Mouse (Mus musculus): ENCODE results near the gene Stox2. TPM values are rescaled to one million over a fixed set of nuclear protein-coding genes. Genes with fewer than 3 reads are reported as not detected.

Stox2 gene
- polyA plus RNA-seq, 1 experiment: 1.4 TPM

DNA sequence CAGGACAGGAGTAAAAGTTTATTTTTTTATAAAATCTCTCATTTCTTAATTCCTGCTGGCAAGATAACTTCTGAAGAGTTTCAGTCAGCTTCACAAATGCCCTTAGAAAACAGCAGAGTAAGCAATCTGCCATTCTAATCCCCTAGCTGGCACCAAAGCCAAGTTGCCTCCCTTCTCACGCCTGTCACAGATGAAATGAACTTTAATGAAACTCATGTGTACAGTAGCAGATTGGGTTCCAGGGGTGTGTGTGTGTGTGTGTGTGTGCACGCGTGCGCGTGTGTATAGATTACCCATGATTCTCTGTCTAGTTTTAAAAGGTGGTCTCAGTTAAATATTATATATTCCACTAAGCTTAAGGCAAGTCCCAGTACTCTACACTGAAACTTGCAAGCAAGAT, 62.0 kb downstream of the Stox2 start:
- H3K27ac ChIP-seq (ENCODE audit: insufficient read depth, low read depth, low read length): no peak overlapping the region
- H3K4me1 ChIP-seq (ENCODE audit: control insufficient read depth, insufficient read depth, insufficient read length, low read length): no peaks in the 10 kb centered on the region
- H3K27me3 ChIP-seq (ENCODE audit: control insufficient read depth, insufficient read depth, low read length): no peaks in the 10 kb centered on the region
- H3K4me3 ChIP-seq (ENCODE audit: low read depth, low read length): no peak overlapping the region
- WGBS: 88% methylated on average over 5 of the region's 5 CpGs
- H3K36me3 ChIP-seq (ENCODE audit: control insufficient read depth, insufficient read depth, low read length): no peaks in the 10 kb centered on the region
- TF ChIP-seq POLR2A (IDR thresholded peaks at IDR 0.05; ENCODE audit: low read depth, low read length): no peak
- no peak for TF ChIP-seq CTCF (IDR thresholded peaks at IDR 0.05; ENCODE audit: extremely low read depth, insufficient read length, insufficient replicate concordance, low read depth, low read length)

GRCm38 (mm10) chr8:47383632-47384031, 62.5 kb downstream of the Stox2 start:
- no peak overlapping the region for H3K27ac ChIP-seq (ENCODE audit: insufficient read depth, low read depth, low read length)
- H3K27me3 ChIP-seq (ENCODE audit: control insufficient read depth, insufficient read depth, low read length): no peaks in the 10 kb centered on the region
- H3K36me3 ChIP-seq (ENCODE audit: control insufficient read depth, insufficient read depth, low read length): no peaks in the 10 kb centered on the region
- no peaks in the 10 kb centered on the region for H3K4me1 ChIP-seq (ENCODE audit: control insufficient read depth, insufficient read depth, insufficient read length, low read length)
- H3K4me3 ChIP-seq (ENCODE audit: low read depth, low read length): no peak overlapping the region
- TF ChIP-seq CTCF (IDR thresholded peaks at IDR 0.05; ENCODE audit: extremely low read depth, insufficient read length, insufficient replicate concordance, low read depth, low read length) (no peak), POLR2A (IDR thresholded peaks at IDR 0.05; ENCODE audit: low read depth, low read length) (no peak)
- WGBS: 82% methylated on average over 9 of the region's 9 CpGs

DNA sequence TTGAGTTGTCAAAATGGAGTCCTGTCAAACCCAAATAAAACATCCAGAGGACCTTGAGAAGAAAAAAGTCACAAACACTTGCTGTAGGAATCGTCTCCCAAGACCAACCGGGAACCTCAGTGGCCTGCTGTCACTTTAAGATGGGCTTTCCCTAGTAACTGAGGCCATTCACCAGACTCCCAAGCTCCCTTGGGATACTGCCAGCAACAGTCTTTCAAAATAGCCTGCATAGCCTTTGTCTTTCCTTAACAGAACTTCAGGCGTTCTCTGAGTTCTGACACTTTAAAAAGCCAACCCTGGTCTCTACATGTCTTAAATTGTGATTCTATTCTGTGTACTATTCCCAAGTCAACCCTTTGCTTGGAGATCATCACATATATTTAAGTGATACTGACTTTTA, 64.9 kb downstream of the Stox2 start:
- no peaks in the 10 kb centered on the region for H3K4me1 ChIP-seq (ENCODE audit: control insufficient read depth, insufficient read depth, insufficient read length, low read length)
- no peak for TF ChIP-seq POLR2A (IDR thresholded peaks at IDR 0.05; ENCODE audit: low read depth, low read length)
- no peak for TF ChIP-seq CTCF (IDR thresholded peaks at IDR 0.05; ENCODE audit: extremely low read depth, insufficient read length, insufficient replicate concordance, low read depth, low read length)
- no peak overlapping the region for H3K4me3 ChIP-seq (ENCODE audit: low read depth, low read length)
- H3K27me3 ChIP-seq (ENCODE audit: control insufficient read depth, insufficient read depth, low read length): no peaks in the 10 kb centered on the region
- H3K27ac ChIP-seq (ENCODE audit: insufficient read depth, low read depth, low read length): peak overlapping the region; percentile 2; the same call in 1 of the 2 replicates
- 63% methylated on average over 3 of the region's 3 CpGs for WGBS
- H3K36me3 ChIP-seq (ENCODE audit: control insufficient read depth, insufficient read depth, low read length): no peaks in the 10 kb centered on the region

DNA sequence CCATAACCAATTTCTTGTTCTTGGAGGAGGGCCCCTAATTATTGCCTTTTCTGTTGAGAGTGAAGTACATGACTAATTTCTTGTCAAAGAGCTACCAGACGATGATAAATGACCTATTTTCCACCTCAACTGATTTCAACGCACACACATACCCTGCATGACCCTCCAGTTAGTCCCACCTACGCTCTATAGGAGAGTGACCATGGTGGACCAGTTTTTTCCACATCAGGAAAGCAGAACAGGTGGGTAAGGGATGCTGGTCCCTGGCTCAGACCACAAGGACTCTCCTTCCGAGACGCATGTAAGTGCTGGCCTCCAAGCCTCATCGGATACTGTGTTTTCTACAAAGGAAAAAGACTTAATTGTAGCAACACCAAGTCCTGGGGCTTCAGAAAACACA, 65.4 kb downstream of the Stox2 start:
- H3K4me3 ChIP-seq (ENCODE audit: low read depth, low read length): no peak overlapping the region
- H3K4me1 ChIP-seq (ENCODE audit: control insufficient read depth, insufficient read depth, insufficient read length, low read length): no peaks in the 10 kb centered on the region
- 73% methylated on average over 6 of the region's 6 CpGs for WGBS
- H3K36me3 ChIP-seq (ENCODE audit: control insufficient read depth, insufficient read depth, low read length): no peaks in the 10 kb centered on the region
- H3K27me3 ChIP-seq (ENCODE audit: control insufficient read depth, insufficient read depth, low read length): no peaks in the 10 kb centered on the region
- no peak for TF ChIP-seq POLR2A (IDR thresholded peaks at IDR 0.05; ENCODE audit: low read depth, low read length)
- no peak for TF ChIP-seq CTCF (IDR thresholded peaks at IDR 0.05; ENCODE audit: extremely low read depth, insufficient read length, insufficient replicate concordance, low read depth, low read length)
- 0 out of 2 replicates have a peak overlapping the region, but pooled peaks have one; percentile 2 for H3K27ac ChIP-seq (ENCODE audit: insufficient read depth, low read depth, low read length)

- Histone ChIP-seq H3K27me3 (ENCODE audit: control insufficient read depth, insufficient read depth, low read length) (no peaks in the 10 kb centered on the region), H3K4me1 (ENCODE audit: control insufficient read depth, insufficient read depth, insufficient read length, low read length) (no peaks in the 10 kb centered on the region), H3K4me3 (ENCODE audit: low read depth, low read length) (no peak overlapping the region), H3K27ac (ENCODE audit: insufficient read depth, low read depth, low read length) (0 out of 2 replicates have a peak overlapping the region, but pooled peaks have one; percentile 2), H3K36me3 (ENCODE audit: control insufficient read depth, insufficient read depth, low read length) (no peaks in the 10 kb centered on the region)
- WGBS: 32% methylated on average over 3 of the region's 3 CpGs
- TF ChIP-seq CTCF (IDR thresholded peaks at IDR 0.05; ENCODE audit: extremely low read depth, insufficient read length, insufficient replicate concordance, low read depth, low read length) (no peak), POLR2A (IDR thresholded peaks at IDR 0.05; ENCODE audit: low read depth, low read length) (no peak)
These were observed 66.1 kb downstream of the Stox2 start for GRCm38 (mm10) chr8:47380075-47380474.

DNA sequence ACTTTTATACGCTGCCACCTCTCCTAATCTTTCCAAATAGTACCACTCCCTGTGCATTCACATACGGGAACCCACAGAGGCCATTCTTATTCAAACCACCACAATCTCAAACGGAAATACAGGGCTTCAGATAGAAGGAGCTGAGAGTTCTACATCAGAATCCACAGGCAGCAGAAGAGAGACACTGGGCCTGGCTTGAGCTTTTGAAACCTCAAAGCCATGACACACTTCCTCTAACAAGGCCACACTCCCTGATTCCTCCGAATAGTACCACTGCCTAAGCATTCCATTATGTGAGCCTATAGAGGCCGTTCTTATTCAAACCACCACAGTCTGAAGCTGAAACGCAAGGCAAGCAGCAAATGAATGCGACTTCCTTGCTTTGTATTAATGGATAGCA, 69.5 kb downstream of the Stox2 start:
- 91% methylated on average over 7 of the region's 7 CpGs for WGBS
- H3K36me3 ChIP-seq (ENCODE audit: control insufficient read depth, insufficient read depth, low read length): no peaks in the 10 kb centered on the region
- no peak overlapping the region for H3K27ac ChIP-seq (ENCODE audit: insufficient read depth, low read depth, low read length)
- H3K27me3 ChIP-seq (ENCODE audit: control insufficient read depth, insufficient read depth, low read length): no peaks in the 10 kb centered on the region
- H3K4me1 ChIP-seq (ENCODE audit: control insufficient read depth, insufficient read depth, insufficient read length, low read length): no peaks in the 10 kb centered on the region
- no peak for TF ChIP-seq CTCF (IDR thresholded peaks at IDR 0.05; ENCODE audit: extremely low read depth, insufficient read length, insufficient replicate concordance, low read depth, low read length)
- no peak overlapping the region for H3K4me3 ChIP-seq (ENCODE audit: low read depth, low read length)

GRCm38 (mm10) chr8:47373757-47374156, 72.4 kb downstream of the Stox2 start:
- TF ChIP-seq CTCF (IDR thresholded peaks at IDR 0.05; ENCODE audit: extremely low read depth, insufficient read length, insufficient replicate concordance, low read depth, low read length) (no peak), POLR2A (IDR thresholded peaks at IDR 0.05; ENCODE audit: low read depth, low read length) (no peak)
- Histone ChIP-seq H3K27me3 (ENCODE audit: control insufficient read depth, insufficient read depth, low read length) (no peaks in the 10 kb centered on the region), H3K27ac (ENCODE audit: insufficient read depth, low read depth, low read length) (no peak overlapping the region), H3K4me1 (ENCODE audit: control insufficient read depth, insufficient read depth, insufficient read length, low read length) (peaks cover 8% of the 10 kb centered on the region; the same call in 1 of the 2 replicates), H3K36me3 (ENCODE audit: control insufficient read depth, insufficient read depth, low read length) (no peaks in the 10 kb centered on the region), H3K4me3 (ENCODE audit: low read depth, low read length) (no peak overlapping the region)
- 78% methylated on average over 7 of the region's 7 CpGs for WGBS

- Histone ChIP-seq H3K27me3 (ENCODE audit: control insufficient read depth, insufficient read depth, low read length) (no peaks in the 10 kb centered on the region), H3K4me3 (ENCODE audit: low read depth, low read length) (no peak overlapping the region), H3K27ac (ENCODE audit: insufficient read depth, low read depth, low read length) (no peak overlapping the region), H3K36me3 (ENCODE audit: control insufficient read depth, insufficient read depth, low read length) (no peaks in the 10 kb centered on the region), H3K4me1 (ENCODE audit: control insufficient read depth, insufficient read depth, insufficient read length, low read length) (peaks cover 8% of the 10 kb centered on the region; the same call in 1 of the 2 replicates)
- WGBS: 40% methylated on average over 3 of the region's 3 CpGs
- no peak for TF ChIP-seq POLR2A (IDR thresholded peaks at IDR 0.05; ENCODE audit: low read depth, low read length)
- TF ChIP-seq CTCF (IDR thresholded peaks at IDR 0.05; ENCODE audit: extremely low read depth, insufficient read length, insufficient replicate concordance, low read depth, low read length): no peak
These were observed 74.6 kb downstream of the Stox2 start for GRCm38 (mm10) chr8:47371539-47371938.

Measured in small intestine, adult 2 months (tissue).